ENCODE assay signal across 8 mouse cellular contexts in genomic region chr16:8637217-8638051, GRCm38 (mm10). TPM values are rescaled to one million over a fixed set of nuclear protein-coding genes. Genes with fewer than 3 reads are reported as not detected.
DNase-seq lines count a peak whose midpoint lies in the region; ATAC-seq and TF ChIP-seq lines count a peak whose summit lies in the region.

Gene Pmm2, plus strand, starts transcription at chr16:8637674.
Gene Tmem186, minus strand, starts transcription at chr16:8637712.

- H3K27me3 ChIP-seq in forebrain, embryonic 10.5 days (ENCODE audit: poor library complexity, severe bottlenecking): no peaks in the 10 kb centered on the region
- H3K27me3 ChIP-seq in heart, embryonic 15.5 days: no peaks in the 10 kb centered on the region
- no peaks in the 10 kb centered on the region for H3K27me3 ChIP-seq in liver, embryonic 14.5 days (ENCODE audit: control insufficient read depth, insufficient read depth, low read length)
- no peaks in the 10 kb centered on the region for H3K27me3 ChIP-seq in neural tube, embryonic 11.5 days (ENCODE audit: control insufficient read depth, insufficient read depth, low read length)
- no peaks in the 10 kb centered on the region for H3K27me3 ChIP-seq in stomach, postnatal 0 days (ENCODE audit: control insufficient read depth, insufficient read depth, low read length)

- H3K4me1 ChIP-seq in forebrain, embryonic 10.5 days: peaks cover 32% of the 10 kb centered on the region
- H3K4me1 ChIP-seq in heart, embryonic 15.5 days (replicated peaks): peaks cover 30% of the 10 kb centered on the region
- peaks cover 19 to 23% of the 10 kb centered on the region in 2 experiments for H3K4me1 ChIP-seq in liver, embryonic 14.5 days (replicated peaks; ENCODE audit: control insufficient read depth in 2 of 2, insufficient read depth in 2 of 2, low read length in 1 of 2)
- peaks cover 10% of the 10 kb centered on the region for H3K4me1 ChIP-seq in neural tube, embryonic 11.5 days (ENCODE audit: control insufficient read depth, insufficient read depth, low read length)
- H3K4me1 ChIP-seq in stomach, postnatal 0 days (replicated peaks; ENCODE audit: control insufficient read depth, insufficient read depth): no peaks in the 10 kb centered on the region

- peak; percentile 87 for ATAC-seq in heart, embryonic 15.5 days (replicated peaks; ENCODE audit: insufficient number of reproducible peaks, insufficient read depth, low FRiP score, low read depth)
- ATAC-seq in liver, embryonic 14.5 days (ENCODE audit: insufficient read depth): peak; percentile 84
- ATAC-seq in neural tube, embryonic 11.5 days (ENCODE audit: insufficient read depth, low FRiP score, low TSS enrichment): peak; percentile 91
- ATAC-seq in stomach, postnatal 0 days (ENCODE audit: low FRiP score, low TSS enrichment): peak; percentile 94

- peak within 1 kb of the TSS; percentile 83 for H3K4me3 ChIP-seq in forebrain, embryonic 10.5 days
- H3K4me3 ChIP-seq in heart, embryonic 15.5 days: peak within 1 kb of the TSS; percentile 93
- H3K4me3 ChIP-seq in liver, embryonic 14.5 days (ENCODE audit: insufficient read depth in 1 of 2, low read depth in 2 of 2, low read length in 2 of 2): peak within 1 kb of the TSS; percentile 78 to 94
- H3K4me3 ChIP-seq in neural tube, embryonic 11.5 days (ENCODE audit: low read depth, low read length): peak within 1 kb of the TSS; percentile 66
- peak within 1 kb of the TSS; percentile 81 for H3K4me3 ChIP-seq in stomach, postnatal 0 days (ENCODE audit: low read depth, low read length)

- H3K36me3 ChIP-seq in forebrain, embryonic 10.5 days (replicated peaks): peaks cover 40% of the 10 kb centered on the region
- H3K36me3 ChIP-seq in heart, embryonic 15.5 days: 0 out of 2 replicates have a peak, but pooled peaks cover 11% of the 10 kb centered on the region
- H3K36me3 ChIP-seq in liver, embryonic 14.5 days (replicated peaks; ENCODE audit: control insufficient read depth, insufficient read depth, low read depth): peaks cover 14% of the 10 kb centered on the region
- H3K36me3 ChIP-seq in neural tube, embryonic 11.5 days (ENCODE audit: control insufficient read depth, insufficient read depth, low read length): peaks cover 2% of the 10 kb centered on the region; the same call in 1 of the 2 replicates
- no peaks in the 10 kb centered on the region for H3K36me3 ChIP-seq in stomach, postnatal 0 days (ENCODE audit: control insufficient read depth, insufficient read depth, low read length)

- peak; percentile 67 to 76 for DNase-seq in CD8-positive naive resting alpha-beta T cell, adult 2 months (ENCODE audit: low read depth in 2 of 2, low spot score in 2 of 2)
- peak; percentile 81 for DNase-seq in c-Kit-positive CD71-negative TER-119-negative erythroid progenitor cells, embryonic 14.5 days (ENCODE audit: low read depth)
- peak; percentile 82 for DNase-seq in forebrain, embryonic 10.5 days (ENCODE audit: extremely low spot score, low spot score)
- DNase-seq in kidney, postnatal 25 days: peak; percentile 86 to 93
- peak; percentile 71 to 83 (median 77) for DNase-seq in liver, embryonic 14.5 days (ENCODE audit: low read depth in 3 of 3, low spot score in 3 of 3)
- peak; percentile 87 for DNase-seq in neural tube, embryonic 11.5 days (ENCODE audit: low spot score)
- DNase-seq in stomach, postnatal 0 days (ENCODE audit: low spot score): peak; percentile 87

- H3K9me3 ChIP-seq in forebrain, embryonic 10.5 days: no peaks in the 10 kb centered on the region
- H3K9me3 ChIP-seq in heart, embryonic 15.5 days (replicated peaks): no peaks in the 10 kb centered on the region
- H3K9me3 ChIP-seq in liver, embryonic 14.5 days (ENCODE audit: control insufficient read depth, low read length): no peaks in the 10 kb centered on the region
- H3K9me3 ChIP-seq in neural tube, embryonic 11.5 days (ENCODE audit: control insufficient read depth, low read length): no peaks in the 10 kb centered on the region
- no peaks in the 10 kb centered on the region for H3K9me3 ChIP-seq in stomach, postnatal 0 days (ENCODE audit: control insufficient read depth, low read length)

- peak within 1 kb of the TSS; percentile 80 for H3K9ac ChIP-seq in heart, embryonic 15.5 days
- peak within 1 kb of the TSS; percentile 73 for H3K9ac ChIP-seq in liver, embryonic 14.5 days (replicated peaks)
- H3K9ac ChIP-seq in neural tube, embryonic 11.5 days (ENCODE audit: low read length): peak within 1 kb of the TSS; percentile 76
- peak within 1 kb of the TSS; percentile 88 for H3K9ac ChIP-seq in stomach, postnatal 0 days (ENCODE audit: low read length)

- 0 out of 2 replicates have a peak, but pooled peaks have one; percentile 23 for TF ChIP-seq EP300 in liver, embryonic 14.5 days (IDR thresholded peaks at IDR 0.05; ENCODE audit: low read depth)
- TF ChIP-seq EP300 in stomach, postnatal 0 days (optimal IDR thresholded peaks at IDR 0.05): no peak

- peak within 1 kb of the TSS; percentile 95 for H3K27ac ChIP-seq in forebrain, embryonic 10.5 days
- H3K27ac ChIP-seq in heart, embryonic 15.5 days: peak within 1 kb of the TSS; percentile 92
- peak within 1 kb of the TSS; percentile 79 for H3K27ac ChIP-seq in liver, embryonic 14.5 days
- peak within 1 kb of the TSS; percentile 63 for H3K27ac ChIP-seq in neural tube, embryonic 11.5 days (ENCODE audit: low read depth, low read length)
- peak within 1 kb of the TSS; percentile 96 for H3K27ac ChIP-seq in stomach, postnatal 0 days (replicated peaks)

- peak within 1 kb of the TSS; percentile 83 for H3K4me2 ChIP-seq in heart, embryonic 15.5 days
- peak within 1 kb of the TSS; percentile 91 for H3K4me2 ChIP-seq in liver, embryonic 14.5 days (ENCODE audit: low read depth)
- peak within 1 kb of the TSS; percentile 84 for H3K4me2 ChIP-seq in neural tube, embryonic 11.5 days (ENCODE audit: low read depth)
- H3K4me2 ChIP-seq in stomach, postnatal 0 days (replicated peaks; ENCODE audit: low read depth): peak within 1 kb of the TSS; percentile 90

- under 1% methylated on average over 59 of the region's 59 CpGs for WGBS in forebrain, embryonic 10.5 days
- WGBS in heart, embryonic 15.5 days: under 1% methylated on average over 59 of the region's 59 CpGs
- under 1% methylated on average over 59 of the region's 59 CpGs for WGBS in liver, embryonic 14.5 days (ENCODE audit: insufficient replicate concordance)
- under 1% methylated on average over 59 of the region's 59 CpGs for WGBS in neural tube, embryonic 11.5 days
- WGBS in stomach, postnatal 0 days: under 1% methylated on average over 52 of the region's 59 CpGs

- peak; percentile 66 for TF ChIP-seq CTCF in liver, embryonic 14.5 days (IDR thresholded peaks at IDR 0.05; ENCODE audit: low read depth)
- TF ChIP-seq CTCF in stomach, postnatal 0 days (IDR thresholded peaks at IDR 0.05; ENCODE audit: low read depth): peak; percentile 48

RNA-seq across cellular contexts. Expression of gene Pmm2, which starts in this region (rescaled TPM):
- 49.8 and 54.4 TPM in 2 replicates for polyA plus RNA-seq in forebrain, embryonic 10.5 days (2016; fragmentation: Nextera tagmentation; extraction: Ambion mirVana)
- polyA plus RNA-seq in heart, embryonic 15.5 days (2015; fragmentation: Nextera tagmentation; extraction: Ambion mirVana): 34.9 and 39.1 TPM in 2 replicates
- polyA plus RNA-seq in liver, embryonic 14.5 days (2012; rRNA removed): 22.1 and 23.0 TPM in 2 replicates
- 25.4 and 25.5 TPM in 2 replicates for polyA plus RNA-seq in liver, embryonic 14.5 days (2014; fragmentation: Nextera tagmentation; extraction: Ambion mirVana)
- polyA plus RNA-seq in neural tube, embryonic 11.5 days (2014; fragmentation: Nextera tagmentation; extraction: Ambion mirVana): 40.2 and 40.6 TPM in 2 replicates
- polyA plus RNA-seq in stomach, postnatal 0 days (2015; fragmentation: Nextera tagmentation; extraction: Ambion mirVana): 74.2 and 74.9 TPM in 2 replicates

RNA-seq across cellular contexts. Expression of gene Tmem186, which starts in this region (rescaled TPM):
- 27.1 and 27.5 TPM in 2 replicates for polyA plus RNA-seq in forebrain, embryonic 10.5 days (2016; fragmentation: Nextera tagmentation; extraction: Ambion mirVana)
- 14.9 and 18.4 TPM in 2 replicates for polyA plus RNA-seq in heart, embryonic 15.5 days (2015; fragmentation: Nextera tagmentation; extraction: Ambion mirVana)
- 6.2 and 7.9 TPM in 2 replicates for polyA plus RNA-seq in liver, embryonic 14.5 days (2012; rRNA removed)
- 6.3 and 6.5 TPM in 2 replicates for polyA plus RNA-seq in liver, embryonic 14.5 days (2014; fragmentation: Nextera tagmentation; extraction: Ambion mirVana)
- polyA plus RNA-seq in neural tube, embryonic 11.5 days (2014; fragmentation: Nextera tagmentation; extraction: Ambion mirVana): 18.0 and 24.1 TPM in 2 replicates
- polyA plus RNA-seq in stomach, postnatal 0 days (2015; fragmentation: Nextera tagmentation; extraction: Ambion mirVana): 11.1 and 11.8 TPM in 2 replicates

Comparison
In these comparisons a context has a peak if more than half of its experiments do, and no peak if none do; other contexts are left out.
1. Peak in every context shown above with its lines: DNase-seq, ATAC-seq, H3K4me3 ChIP-seq and H3K27ac ChIP-seq.